Mouse (Mus musculus) cerebellum, postnatal 36 days (tissue): ENCODE results near the gene Havcr2.
A peak's percentile ranks its signal among the peaks of the same experiment; 100 is the strongest.
"Not testable (repeated sequence)": the region's sequence is repeated elsewhere in the genome, so short reads cannot be mapped to it uniquely, and the experiment has no call there.

Experiments used
- DNase-seq, 2 experiments: peaks; one replicate each; pipeline ENCODE4 v3.0.0; 2021 to 2022; ENCODE audit warnings: mixed read lengths in 2 of 2

Gene Havcr2

DNA sequence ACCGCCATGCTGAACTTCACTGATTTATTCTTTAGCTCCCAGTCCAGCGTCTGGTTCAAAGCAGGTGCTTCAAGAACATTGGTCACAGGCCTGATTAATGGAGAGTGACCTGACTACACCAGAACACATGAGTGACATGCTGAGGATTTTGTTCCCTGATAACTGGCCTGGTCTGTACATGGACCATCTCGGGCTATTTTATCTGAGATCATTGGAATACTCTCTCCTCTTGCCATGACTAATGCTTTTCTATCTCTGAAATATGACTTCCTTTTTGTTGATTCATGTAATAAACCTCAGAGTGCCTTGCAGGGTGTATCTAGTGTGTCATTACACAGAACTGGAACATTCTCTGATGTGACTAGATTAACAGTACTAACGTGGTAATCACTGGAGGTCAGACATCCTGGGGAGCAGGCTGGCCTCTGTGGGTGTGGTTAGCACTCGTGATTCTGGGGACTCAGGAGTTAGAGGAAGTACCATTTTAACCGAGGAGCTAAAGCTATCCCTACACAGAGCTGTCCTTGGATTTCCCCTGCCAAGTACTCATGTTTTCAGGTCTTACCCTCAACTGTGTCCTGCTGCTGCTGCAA lies at the start of gene Havcr2:
Gene Havcr2, plus strand, starts transcription at position 483 of the 593 bp plus-strand sequence.
- DNase-seq = no peak

DNA sequence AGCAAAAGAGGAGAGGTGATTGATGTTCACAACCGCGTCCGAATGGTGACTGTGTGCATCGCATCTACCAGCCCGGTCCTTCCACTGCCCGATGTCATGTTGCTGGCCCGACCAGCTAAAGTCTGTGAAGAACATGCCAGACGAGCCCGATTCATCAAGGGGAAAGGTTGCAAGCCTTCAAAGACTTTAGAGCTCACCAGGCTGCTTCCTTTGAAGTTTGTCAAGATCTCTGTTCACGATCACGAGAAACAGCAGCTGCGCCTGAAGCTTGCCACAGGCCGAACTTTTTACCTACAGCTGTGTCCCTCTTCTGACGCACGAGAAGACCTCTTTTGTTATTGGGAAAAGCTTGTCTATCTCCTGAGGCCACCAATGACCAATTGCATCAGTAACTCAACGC lies 49.7 kb upstream of the Havcr2 start:
- DNase-seq = no peak

GRCm38 (mm10) chr11:46406721-46407120 lies 48.0 kb upstream of the Havcr2 start:
- peak in 1 of 2 experiments; percentile 13 for DNase-seq

DNA sequence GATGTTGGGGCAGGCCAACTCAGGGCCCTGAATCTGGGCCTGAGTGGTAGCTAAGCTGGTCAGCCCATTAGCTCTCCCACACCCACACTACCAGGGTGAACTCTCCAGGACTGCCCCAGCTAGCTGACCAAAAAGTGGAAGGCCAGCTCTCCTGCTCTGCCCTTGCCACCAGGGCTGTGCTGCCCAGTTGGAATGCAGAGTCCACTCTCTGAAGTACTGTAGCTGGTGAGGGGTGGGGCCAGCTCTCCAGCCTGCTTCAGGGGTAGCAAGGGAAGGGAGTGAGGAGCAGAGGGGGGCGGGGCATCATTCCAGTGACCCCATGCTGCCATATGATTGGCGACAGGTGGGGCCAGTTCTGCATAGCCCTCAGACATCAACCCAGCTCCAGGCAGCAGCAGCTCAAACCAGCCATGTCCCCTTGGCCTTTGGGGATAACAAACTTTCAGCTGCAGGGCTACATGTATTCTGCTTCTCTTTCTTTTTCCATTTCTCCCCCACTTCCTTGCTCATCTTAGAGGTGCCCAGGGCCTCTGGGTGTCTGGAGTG lies 44.6 kb upstream of the Havcr2 start:
- no peak for DNase-seq

DNA sequence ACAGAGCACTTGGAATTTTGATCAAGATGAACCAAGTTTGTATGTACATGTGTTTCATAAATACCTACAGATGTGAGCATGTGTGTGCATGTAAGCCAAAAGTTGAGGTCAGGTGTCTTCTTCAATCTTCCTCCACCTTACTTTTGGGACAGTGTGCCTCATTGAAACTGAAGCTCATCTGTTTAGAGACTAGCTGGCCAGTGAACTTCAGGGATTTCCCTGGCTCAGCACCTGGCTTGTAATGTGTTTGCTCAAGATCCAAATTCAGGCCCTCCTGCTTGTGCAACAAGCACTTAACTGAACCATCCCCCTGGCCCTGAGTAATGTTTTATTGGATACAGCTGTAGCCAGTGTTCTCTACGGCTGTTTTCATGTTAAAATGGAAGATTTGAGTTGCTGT lies 36.3 kb upstream of the Havcr2 start:
- DNase-seq = no peak

GRCm38 (mm10) chr11:46418860-46419259 lies 35.9 kb upstream of the Havcr2 start:
- DNase-seq = no peak

- DNase-seq = no peak
These were observed 33.4 kb upstream of the Havcr2 start for GRCm38 (mm10) chr11:46421086-46421888.

DNA sequence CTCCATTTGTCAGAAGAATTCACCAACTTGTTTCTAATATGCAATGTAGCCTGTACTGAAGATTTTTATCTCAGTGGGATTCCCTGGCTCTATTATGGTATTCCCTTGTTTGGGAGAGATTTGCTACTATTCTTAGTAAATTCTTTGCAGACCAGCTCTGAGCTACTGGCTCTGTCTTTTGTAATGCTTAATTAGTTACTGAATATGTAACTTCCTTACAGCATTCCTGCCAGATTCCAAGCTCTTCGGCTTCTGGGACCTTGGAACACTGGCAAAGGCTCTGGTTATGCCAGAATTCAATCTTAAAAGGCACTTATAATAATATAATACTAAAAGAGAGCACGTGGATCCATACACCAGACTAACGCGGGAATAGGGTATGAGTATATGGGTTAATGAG lies 26.6 kb upstream of the Havcr2 start:
- DNase-seq = not testable (repeated sequence)

- DNase-seq = no peak
These were observed 24.6 kb upstream of the Havcr2 start for GRCm38 (mm10) chr11:46430123-46430522.

DNA sequence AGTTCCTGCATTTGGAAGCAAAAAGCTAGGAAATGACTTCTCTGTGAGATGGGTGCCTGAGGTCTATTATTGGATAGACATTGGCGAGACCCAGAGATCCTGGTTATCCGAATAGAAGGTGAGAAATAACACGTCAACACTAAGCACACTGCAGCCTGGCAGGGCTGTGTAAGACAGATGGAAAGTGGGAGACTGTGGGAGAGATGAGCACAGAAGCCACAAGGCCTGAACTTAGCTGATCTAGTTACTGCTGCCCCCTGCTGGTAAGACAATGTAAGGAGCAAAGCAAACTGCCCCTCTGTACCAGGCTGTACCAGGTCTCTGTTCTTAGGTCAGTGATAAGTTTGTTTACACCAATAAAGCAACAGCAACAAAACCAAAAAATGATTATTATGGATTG lies 23.6 kb upstream of the Havcr2 start:
- DNase-seq = peak; percentile 78 to 82

GRCm38 (mm10) chr11:46435363-46435762 lies 19.4 kb upstream of the Havcr2 start:
- DNase-seq = no peak

GRCm38 (mm10) chr11:46436760-46437458 lies 17.8 kb upstream of the Havcr2 start, which contains the start of gene Med7:
Gene Med7, plus strand, starts transcription at chr11:46436925.
- peak; percentile 92 to 94 for DNase-seq

DNA sequence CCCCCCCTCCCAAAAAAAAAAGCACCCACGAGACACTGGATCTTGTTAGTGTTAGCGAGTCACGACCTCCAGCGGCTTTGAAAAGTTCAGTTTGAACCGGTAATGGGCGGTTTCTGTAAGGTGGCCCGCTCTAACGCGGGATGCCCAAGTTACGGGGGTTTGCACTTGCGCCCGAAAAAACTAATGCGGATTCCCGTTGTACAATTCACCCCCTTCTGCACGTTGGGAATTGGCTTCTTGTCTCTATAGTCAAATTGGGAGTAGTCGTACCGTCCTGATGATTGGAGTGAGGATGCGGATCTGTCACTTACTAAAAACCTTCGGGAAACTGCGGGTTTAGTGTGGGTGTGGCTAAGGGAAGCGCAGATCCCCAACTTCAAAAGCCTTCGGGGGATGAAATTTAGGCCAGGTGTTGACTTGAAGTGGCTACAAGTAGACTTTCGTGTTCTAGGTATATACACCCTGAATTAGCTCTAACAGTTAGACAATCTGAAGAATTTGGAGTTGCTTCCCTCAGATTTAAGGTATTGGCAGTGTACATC lies 17.2 kb upstream of the Havcr2 start:
- peak in 1 of 2 experiments; percentile 8 for DNase-seq

DNA sequence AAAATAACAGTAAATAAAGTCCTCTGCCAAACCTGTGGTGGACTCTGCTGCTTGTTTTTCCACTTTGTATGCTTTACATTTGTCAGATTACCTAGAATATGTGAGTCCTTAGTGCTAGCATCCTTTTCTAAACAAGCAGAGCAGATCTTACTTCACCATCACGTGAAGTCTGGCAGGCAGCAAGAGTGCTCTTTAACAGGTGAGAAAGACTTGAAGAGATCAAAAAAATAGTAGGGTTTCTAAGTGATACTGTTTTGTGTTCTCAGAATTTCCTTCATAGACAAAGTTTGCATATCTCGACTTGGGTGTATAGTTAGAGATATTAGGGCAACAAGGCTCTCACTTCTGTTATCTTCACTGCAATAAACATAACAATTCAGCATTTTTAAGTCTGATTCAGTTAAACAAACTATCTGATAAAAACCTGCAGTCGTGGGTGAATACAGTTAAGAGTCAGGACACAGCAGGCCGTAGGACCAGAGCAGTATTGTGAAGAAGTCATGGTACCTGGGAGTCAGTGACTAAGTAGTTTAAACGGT lies 15.7 kb upstream of the Havcr2 start:
- no peak for DNase-seq

GRCm38 (mm10) chr11:46441774-46442173 lies 13.0 kb upstream of the Havcr2 start:
- DNase-seq = no peak

DNA sequence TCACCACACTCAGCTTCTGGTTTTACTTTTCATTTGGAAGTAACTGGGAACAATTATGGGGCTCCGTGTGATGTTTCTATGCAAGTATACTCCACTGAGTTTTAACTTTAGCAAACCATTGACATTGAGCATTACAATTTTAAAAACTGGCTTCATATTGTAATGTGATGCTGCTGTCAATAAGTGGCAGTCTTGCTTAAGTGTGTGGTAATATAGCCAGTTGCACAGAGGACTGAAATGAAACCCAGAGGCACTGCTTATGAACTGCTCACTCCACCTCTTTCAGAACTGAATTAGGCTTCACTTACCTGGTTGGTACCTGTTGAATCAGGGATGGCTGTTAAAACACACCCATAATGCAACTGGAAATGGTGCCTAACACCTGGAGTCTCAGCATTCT lies 11.6 kb upstream of the Havcr2 start:
- no peak for DNase-seq

GRCm38 (mm10) chr11:46443979-46444378 lies 10.8 kb upstream of the Havcr2 start:
- DNase-seq = no peak

- no peak for DNase-seq
These were observed 8.6 kb upstream of the Havcr2 start for GRCm38 (mm10) chr11:46446150-46446549.

DNA sequence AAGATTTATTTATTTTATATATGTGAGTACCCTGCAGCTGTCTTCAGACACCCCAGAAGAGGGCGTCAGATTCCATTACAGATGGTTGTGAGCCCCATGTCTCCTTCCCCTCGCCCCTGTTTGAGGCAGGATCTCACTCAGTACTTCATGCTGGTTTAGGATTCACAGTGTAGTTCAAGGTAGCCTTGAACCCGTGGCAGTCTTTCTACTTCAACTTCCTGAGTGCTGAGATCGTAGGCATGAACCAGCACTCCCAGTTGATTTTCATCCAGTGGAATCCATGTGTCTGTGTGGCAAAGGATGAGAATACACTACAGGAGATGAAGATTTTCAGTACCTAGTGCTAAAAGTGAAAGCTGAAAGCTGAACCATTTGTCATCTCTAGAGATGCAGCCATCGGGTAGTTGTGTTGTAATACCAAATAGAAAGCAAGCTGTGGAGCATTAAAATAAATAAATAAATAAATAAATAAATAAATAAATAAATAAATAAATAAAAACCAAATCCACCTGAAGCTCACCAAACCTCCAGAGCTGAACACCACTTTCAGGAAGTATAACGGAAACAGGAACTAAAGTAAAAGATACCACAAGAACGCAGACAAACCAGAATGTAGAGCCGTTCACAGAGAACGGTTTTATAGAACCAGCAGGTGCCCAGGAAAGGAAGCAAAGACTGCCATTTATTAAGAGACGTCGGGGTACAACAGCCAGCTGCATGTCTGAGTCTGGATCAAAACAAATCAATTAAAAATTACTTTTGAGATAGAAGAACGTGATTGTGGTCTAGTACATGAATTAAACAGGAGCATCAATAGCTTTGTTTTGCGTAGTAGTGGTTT lies 6.9 kb upstream of the Havcr2 start:
- no peak for DNase-seq

DNA sequence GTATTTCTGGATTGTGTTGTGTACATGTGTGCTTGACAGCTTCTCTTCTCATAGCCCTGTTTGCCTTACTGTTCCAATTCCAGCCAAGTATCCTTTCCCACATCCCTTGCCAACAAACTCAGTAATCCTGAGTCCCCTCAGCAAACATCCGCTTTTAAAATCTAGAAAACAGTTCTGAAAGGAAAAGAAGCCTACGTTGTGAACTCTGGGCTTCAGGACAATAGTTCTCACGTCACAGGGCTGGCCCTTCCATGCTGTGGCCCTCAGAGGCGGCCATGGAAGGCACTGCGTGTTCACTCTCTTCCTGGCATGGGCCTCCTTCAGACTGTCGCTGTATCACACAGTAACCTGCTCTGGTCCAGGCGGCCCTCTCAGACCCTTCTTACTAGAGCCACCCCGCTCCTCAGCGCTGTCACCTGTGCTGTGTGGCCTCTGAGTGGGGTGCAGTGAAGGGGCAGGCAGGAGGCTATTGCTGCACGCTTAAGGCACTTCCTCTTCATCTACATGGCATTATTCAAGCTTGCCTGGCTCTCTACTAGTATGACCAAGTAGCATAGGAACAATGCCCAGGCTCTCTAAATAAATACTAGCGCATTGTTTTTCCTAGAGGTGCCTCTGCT lies 5.2 kb upstream of the Havcr2 start:
- DNase-seq = no peak

GRCm38 (mm10) chr11:46459960-46460359 lies 5.2 kb downstream of the Havcr2 start:
- DNase-seq = no peak
